Mouse (Mus musculus): ENCODE data around the gene Limd1.

Gene Limd1

DNA sequence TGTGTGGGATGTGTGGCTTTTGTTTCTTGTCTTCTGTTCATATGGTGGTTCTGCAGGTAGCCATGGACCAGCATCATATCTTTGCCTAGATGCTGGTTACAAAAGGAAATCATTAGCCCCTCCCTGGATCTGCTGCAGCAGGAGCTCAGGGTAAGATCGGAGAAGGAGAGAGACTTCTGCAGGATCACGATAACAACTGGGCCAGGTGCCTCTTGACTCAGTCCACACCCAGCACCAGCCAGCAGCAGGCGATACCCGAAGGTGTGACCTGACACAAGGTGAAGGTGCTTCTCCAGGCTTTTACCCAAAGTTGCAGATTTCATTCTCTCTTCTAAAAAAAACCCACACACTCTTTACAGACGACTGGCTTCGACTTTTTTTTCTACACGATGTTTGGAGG is 2.6 kb downstream of the Limd1 start:
- DNase-seq (ENCODE audit: low read depth, low spot score): no peak

DNA sequence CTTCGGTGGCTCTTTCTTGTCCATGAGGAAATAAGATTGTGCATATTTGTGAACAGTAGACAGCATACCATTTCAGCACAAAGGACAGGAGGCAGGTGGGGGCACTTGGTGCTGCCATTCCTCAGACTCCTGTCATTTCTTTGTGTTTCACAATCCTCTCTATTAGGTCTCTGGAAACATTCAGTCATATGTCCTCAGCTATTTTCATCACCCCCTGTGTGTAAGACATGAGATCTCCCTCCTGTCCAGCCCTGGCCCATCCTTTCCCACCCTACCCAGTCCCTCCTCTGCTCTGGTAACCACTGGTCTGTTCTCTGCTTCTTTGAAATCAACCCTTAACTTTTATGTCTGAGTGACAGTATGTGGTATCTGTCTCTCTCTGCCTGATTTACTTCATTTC is 5.1 kb downstream of the Limd1 start:
- DNase-seq (ENCODE audit: low read depth, low spot score): no peak

DNA sequence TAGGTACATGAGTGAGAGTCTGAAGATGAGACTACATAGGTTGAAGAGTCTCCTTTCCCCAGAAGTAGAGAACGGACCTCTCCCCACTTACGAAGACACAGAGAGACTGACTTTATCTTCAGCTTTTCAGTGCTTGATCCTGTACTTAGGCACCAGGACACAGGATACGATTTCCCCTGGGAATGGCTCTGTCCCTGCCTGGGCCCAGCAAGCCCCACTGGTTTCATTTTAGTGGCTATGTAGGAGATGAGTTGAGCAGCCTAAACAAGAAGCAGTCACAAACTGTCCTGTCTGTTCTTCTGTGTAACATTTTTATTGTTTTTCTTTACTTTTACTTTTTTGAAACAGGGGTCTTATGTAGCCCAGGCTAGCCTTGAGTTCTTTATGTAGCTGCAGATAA is 6.3 kb downstream of the Limd1 start:
- DNase-seq (ENCODE audit: low read depth, low spot score): no peak

DNA sequence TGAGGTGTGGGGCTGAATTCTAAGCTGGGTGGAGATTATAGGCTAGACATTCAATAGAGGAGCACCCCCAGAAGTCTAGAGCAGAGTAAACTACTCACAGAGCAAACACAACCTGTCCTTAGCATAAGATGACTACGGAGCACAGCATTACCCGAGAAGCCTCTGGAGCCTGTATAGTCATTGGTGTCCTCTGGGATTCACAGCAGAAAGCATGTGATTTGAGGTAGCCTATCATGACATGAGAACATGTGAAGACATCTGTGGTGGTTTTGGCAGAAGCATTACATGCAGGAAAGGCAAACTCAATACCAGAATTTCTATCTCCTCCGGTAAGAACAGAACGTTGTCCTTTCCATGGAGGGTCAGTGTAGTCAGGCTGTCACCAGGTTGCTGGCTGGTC is 7.1 kb downstream of the Limd1 start:
- DNase-seq (ENCODE audit: low read depth, low spot score): no peak

DNA sequence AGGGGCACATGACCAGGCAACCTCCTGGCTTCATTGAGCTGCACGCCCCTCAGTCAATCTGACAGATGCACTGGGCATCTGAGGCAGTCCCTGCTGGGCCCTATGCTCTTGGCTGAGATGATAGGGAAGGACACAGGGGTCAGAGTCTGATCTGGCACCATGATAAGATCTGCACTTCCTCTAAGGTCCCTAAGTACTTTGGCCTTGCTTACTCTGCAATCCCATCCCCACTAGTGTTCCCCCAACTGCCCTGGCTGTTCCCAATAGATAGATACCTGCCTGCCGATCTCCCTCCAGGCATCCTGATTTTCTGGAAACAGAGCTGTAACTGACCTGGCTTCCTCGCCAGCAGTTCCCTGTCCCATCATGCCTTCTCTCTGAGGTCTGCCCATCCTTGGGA is 8.1 kb downstream of the Limd1 start:
- no peak for DNase-seq (ENCODE audit: low read depth, low spot score)

DNA sequence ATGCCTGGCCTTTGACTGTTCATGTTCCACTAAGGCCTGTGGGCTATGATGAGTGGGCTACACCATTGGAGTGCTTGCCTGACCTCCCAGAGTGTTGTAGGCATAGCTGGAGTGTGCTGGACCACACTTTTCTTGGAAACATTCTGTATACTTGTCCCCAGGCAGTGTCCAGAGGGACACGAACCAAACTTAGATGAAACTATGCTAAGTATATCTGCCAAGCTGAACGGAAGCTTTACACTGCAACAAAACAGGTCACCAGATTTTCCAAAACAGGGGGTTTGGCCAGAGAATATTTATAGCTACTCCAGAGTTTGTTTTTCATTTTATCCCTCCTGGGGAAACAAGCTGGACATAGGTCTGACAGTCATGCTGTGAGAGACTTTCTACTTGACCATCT is 10.6 kb downstream of the Limd1 start:
- DNase-seq (ENCODE audit: low read depth, low spot score): no peak

DNA sequence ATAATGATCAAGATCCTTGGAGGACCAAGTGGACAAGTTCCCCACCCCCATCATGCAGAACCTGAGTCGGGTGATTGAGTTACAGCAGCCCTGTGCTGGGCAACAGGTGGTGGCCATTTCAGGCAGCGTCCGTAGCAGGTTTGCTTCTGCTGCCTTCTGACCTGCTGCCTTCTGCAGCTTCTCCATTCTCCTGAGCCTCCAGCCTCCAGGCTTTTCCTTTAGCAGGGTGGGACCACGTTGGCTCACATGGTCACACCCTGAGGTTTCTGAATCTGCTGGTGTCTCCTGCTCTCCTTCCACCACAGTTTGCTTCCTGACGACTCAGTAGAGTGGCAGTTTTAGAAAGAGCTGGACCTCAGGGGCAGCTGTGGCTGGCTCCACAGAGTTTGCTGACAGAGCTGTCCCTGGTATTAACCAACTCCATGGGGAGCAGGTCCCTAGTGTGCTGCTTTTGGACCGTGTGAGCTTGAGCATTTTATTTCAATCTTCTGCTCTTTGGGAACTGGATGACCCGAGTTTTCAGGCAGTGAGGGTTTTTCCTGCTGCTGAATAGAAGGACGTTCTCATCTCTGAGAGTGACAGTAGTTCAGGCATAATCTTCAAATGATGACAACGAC is 11.3 kb downstream of the Limd1 start:
- DNase-seq (ENCODE audit: low read depth, low spot score): no peak

DNA sequence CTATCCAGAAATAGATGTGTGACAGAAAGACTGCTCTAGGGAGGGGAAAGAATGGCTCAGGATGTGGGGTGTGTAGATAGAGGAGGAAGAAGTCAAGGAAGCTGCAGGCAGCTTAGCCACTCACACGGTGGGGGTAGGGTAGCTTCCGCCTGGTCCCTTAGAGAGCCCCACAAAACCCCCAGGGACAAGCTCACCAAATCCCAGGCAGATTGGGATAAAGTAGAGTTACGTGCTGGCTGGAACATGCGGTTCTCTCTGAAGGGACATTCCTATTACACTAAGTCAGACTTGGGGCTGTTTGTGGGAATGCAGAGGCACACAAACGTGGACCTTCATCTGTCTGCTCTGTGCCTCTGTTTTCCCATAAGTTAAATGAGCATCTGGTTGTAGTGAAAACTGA is 12.4 kb downstream of the Limd1 start:
- no peak for DNase-seq (ENCODE audit: low read depth, low spot score)

DNA sequence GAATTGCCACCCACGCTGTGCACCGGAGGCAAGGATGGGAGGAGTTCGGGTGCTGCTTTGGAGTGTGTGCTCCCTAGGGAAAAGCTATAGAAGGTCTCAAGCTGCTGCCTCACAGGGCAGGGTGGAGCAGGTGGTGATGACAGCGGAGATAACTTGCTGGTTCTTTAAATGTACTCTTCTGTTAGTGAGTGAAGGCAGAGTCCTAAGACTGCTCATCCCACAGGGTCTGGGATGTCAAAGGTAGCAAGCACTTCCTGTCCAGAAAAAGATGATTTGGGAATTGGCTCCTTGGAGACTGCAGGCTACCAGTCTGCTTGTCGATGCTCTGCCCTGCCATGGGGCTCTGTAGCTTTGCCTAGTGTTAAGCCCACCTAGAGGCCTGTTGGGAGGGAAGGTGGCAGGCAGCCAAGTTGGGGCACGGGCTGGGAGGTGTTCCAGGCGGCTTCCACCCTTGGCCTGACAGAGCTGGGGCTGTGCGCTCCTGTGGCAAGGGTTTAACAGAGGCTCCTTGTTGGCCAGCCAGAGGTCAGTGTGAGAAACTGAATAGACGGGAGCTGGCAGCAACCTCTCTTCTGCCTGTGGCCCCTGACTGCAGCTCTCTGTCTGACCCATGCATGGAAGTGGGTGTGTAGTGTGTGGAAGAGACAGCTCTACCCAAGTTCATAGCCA is 13.5 kb downstream of the Limd1 start:
- DNase-seq (ENCODE audit: low read depth, low spot score): no peak

DNA sequence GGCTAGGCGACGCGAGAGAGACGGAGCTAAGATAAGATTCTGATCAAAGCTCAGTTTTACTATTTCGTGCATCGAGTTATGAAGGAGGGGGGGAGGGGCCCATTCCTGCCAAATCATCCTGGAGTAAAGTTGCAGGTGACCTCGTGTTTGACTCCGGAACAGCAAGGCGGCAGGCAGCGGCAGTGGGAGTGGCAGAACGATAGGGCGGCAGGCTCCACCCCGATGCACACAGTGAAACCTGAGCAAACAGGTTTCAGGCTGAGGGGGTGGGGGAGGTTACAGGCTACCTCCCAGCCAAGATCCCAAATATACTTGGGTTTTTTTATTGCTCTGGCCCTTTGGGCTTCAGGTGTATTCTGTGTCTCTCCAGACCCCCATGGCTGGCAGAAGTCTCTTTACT is 18.2 kb downstream of the Limd1 start:
- no peak for DNase-seq (ENCODE audit: low read depth, low spot score)

DNA sequence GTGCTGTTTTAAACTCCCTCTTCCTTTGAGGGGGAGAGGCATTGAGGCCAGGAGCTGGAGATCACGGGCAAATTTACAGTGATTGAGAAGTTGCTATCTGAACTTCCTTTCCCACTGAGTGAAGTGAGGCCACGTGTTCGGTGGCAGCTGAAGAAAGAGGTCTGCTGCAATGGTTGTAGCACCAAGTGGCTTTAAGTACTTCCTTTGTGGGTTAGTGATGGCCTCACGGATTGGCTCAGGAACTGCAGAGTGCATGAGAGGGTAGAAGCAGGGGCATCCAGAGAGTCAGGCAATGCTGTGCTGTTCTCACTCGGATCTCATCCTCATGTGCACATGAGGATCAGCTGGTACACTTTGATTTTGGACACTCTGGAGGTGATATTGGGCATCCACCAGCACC is 19.4 kb downstream of the Limd1 start:
- DNase-seq (ENCODE audit: low read depth, low spot score): no peak

DNA sequence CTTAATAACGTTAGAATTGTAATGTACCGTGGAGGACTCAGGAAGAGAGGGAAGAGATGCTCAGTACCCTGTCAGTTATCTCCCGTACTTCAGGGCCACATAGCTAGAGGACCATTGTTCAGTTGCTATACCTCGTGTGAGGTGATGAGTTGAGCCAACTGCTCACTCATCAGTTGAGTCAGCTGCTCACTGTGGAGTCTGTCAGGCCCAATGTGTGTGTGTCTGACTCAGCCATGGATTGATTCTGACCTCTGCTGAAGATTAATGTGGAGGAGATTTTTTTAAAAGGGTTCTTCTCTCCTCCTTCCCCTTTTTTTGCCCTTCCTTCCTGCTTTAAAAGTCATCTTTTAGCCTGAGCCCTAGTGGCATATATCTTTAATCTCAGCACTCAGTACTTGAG is 22.0 kb downstream of the Limd1 start:
- DNase-seq (ENCODE audit: low read depth, low spot score): no peak

DNA sequence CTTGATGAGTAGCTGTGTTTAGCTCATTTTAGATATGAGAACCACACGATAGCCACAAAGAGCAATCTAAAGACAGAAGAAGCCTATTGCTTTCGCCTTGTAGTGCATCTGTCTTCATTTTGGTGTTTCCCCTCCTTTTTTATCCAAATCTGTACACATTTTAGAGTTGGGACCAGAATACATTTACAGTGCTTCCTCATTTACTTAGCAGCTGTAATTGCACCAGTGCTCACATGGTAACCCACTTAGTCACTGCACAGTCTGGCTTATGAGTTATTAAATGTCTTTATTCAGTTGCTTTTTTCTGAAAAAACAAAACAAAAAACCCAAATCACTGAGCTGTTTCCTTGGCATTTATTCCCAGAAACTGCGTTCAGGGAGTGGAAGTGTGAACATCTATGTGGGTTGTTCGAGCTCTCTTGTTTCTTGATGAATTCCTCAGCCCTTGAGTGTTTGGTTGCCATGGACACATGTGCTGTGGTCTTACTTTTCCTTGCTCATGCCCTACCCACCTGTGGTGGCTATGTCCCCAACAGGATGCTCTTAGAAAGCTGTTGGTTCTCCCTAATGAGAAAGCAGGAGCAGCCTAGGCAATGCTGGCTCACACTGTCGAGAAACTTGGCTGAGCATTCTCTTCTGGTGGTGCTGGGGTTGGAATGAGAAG is 24.8 kb downstream of the Limd1 start:
- no peak for DNase-seq (ENCODE audit: low read depth, low spot score)

DNA sequence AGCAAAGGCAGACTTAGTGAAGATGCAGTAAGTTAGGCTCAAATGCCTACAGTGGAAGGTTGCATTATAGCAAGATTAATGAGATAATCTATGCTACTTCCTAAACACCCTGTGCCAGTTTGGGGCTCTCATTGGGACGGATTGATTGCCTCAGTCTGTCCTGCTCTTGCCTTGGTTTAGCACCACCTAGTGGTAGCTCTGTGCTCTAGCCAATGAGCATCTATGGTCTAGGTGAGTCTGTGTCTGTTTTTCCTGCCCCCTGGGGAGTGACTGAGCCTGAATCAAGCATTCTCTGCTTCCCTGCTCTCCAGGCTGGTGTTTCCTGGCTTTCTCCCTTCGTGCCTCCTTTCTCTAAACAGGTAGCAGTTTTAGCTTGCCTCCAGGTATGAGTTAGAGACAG is 25.8 kb downstream of the Limd1 start:
- no peak for DNase-seq (ENCODE audit: low read depth, low spot score)

DNA sequence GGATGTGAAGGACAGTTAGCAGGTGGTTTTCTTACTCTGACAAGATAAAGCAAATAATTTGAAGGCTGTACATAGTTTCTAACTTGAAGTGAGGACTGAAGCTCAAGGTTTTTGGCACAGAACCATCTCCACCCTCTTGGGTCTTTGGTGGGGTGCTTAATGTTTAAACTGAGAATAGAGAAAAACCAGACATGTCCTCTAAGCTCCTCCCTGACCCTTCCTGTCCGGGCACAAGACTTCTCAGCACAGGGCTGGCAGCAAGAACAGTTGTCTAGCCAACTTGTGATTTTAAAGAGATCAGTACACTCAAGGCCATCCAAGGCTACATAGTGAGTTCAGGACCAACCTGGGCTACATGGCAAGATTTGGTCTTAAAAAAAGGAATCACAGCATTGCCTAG is 27.1 kb downstream of the Limd1 start:
- no peak for DNase-seq (ENCODE audit: low read depth, low spot score)

DNA sequence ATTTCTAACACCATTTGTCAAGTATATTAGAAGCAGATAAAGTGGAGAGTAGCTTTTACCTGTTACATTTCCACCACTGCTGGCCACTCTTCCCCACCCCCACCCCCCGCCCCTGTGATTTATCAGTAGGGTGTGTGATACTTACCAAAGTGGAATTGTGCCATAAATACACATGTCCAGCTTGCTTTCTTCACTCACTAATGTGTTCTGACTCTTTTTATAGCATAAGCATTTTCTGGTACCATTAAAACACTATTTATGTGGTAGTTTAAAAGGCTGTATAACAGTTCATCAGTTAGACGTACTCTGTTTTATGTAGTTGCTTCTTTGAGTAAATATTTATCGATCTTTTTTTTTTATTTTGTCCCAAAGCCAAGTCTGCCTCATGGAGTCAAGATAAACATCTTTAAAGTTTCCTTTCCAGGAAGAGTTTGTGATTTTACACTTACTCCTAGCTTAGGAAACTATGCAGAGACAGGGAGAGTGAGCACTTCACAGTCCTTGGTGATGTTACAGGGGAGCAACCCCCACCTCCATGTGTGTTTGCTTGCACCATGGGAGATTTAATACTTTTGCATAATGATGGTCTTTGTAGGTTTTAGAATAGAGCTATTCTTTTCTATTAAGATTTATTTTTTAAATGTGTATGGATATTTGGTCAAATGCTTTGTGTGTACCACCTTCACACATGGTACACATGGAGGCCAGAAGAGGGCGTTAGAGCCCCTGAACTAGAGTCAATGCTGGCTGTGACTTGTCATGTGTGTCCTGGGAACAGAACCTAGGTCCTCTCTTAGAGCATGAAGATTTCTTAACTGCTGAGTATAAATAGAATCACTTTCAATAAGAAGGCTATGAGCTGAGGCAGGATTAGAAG is 28.0 kb downstream of the Limd1 start:
- no peak for DNase-seq (ENCODE audit: low read depth, low spot score)

DNA sequence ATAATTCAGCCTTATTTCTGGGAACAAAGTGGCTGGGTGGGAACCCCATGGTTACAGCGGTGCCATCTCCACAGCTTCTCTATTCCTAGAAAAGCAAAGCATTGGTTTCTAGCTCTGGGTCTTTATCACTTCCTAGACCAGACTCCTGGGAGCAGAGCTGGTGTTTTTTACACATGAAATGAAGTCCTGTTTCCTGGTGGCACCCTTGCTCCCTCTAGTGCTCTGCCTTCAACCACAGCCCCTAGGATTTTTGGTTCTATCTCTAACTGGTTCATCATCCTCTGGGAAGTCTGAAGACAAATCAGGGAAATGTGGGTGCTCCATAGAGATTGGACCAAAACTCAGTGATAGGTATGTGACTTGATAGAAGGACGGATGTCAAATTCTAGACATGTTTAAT is 28.9 kb downstream of the Limd1 start:
- DNase-seq (ENCODE audit: low read depth, low spot score): no peak

DNA sequence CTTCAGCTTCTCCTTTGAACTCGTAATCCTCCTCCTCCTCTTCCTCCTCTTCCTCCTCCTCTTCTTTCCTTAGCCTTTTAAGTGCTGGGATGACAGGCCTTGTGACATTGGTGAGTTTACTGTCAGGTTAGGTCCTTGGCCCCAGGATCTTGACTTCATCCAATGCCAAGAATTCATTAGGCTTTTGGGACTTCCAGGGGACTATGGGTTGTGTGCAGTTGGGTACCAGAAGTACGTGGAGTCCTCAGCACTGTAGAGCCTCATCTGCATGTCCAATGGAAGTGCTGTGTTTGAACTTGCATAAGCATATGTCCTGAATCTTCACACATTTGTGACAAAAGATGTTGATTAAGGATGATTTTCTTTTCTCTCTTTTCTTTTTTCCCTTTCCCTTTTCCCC is 30.5 kb downstream of the Limd1 start:
- no peak for DNase-seq (ENCODE audit: low read depth, low spot score)

DNA sequence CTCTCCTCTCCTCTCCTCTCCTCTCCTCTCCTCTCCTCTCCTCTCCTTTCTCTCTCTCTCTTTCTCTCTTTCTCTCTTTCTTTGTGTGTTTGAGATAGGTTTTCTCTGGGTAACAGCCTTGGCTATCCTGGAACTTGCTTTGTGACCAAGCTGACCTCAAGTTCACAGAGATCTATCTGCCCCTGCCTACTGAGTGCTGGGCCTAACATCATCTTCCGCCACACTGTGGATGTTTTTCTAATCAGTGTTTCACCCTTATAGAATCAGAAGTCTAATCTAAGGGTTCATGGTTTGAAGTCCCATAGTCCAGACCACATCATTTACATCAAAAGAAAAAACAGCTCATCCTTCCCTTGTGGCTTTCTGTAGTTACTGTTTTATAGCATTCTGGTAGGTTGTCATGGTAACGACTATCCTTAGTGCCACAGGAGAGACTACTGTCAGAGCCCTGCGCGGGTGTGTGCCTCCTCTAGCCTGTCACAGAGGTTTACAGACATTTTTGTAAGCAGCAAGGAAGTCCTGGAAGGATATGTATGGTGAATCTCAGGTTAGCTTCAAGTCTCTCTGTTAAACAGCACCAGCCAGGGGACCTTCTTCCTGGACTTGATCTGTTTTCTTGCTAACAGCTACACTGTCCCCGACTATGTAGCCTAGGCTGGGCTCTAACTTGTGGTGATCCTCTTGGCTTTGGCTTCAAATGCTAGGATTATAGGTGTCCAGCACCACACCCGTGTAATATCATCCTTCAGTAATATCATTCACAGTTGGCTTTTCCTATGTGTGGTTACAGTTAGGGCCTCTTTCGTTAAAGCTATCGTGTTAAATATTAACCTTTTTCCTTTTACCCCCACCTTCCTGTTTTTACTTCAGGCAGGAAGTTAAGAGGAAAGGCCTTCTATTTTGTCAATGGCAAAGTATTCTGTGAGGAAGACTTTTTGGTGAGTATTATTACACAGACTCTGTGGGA is 31.4 kb downstream of the Limd1 start:
- DNase-seq (ENCODE audit: low read depth, low spot score): no peak

DNA sequence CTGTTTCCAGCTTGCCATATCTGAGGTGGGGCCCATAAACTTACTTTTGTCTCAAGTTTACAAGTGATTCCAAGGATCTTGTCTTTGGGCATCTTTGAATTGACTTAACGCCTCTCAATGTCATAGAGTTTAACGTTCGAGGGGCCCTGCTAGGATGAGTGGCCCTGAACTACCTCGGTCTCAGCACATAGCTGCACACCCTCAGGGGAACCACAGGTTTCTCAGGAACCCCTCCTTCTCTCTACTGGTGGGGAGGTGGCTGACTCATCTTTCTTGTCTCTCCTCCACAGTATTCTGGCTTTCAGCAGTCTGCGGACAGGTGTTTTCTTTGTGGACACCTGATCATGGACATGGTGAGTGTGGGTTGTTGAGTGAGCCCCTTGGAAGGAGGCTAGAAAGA is 32.4 kb downstream of the Limd1 start:
- no peak for DNase-seq (ENCODE audit: low read depth, low spot score)

DNA sequence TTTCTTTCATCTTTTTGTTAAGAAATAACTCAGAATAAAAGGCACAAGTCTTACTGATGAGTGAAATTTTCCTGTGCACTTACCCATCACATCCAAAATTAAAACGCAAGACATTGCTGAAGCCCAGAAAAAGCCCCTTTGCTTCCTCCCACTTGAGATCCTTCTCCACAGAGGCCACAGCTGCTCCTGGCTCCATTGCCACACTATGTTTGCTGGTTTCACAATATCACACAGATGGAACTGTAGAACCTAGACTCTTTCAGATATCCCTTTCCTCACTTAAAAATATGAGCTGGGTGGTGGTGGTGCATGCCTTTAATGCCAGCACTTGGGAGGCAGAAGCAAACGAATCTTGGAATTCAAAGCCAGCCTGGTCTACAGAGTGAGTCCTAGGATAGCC is 34.0 kb downstream of the Limd1 start:
- DNase-seq (ENCODE audit: low read depth, low spot score): no peak
